Mouse (Mus musculus): Measurements from ENCODE around the gene Unc5c.

DNA sequence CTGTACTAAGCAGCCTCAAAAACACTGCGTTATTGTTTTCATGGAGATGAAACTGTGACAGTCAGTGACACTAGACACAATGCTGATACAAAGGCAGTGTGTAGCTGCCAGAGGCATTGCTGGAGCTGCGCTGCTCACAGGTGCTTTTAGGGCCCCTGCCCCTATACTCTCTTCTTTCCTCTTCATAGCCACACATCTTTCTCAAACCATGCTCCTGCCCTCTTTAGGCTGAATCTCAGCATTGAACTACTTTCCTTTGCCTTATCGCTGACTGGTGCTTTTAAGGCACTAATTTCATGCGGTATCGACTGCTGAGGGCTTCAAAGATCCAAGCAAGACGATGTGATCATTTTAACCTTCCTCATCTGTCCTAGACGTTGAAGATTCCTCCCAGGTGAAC is 2.5 kb upstream of the Unc5c start:
- TF ChIP-seq CTCF (IDR thresholded peaks at IDR 0.05; ENCODE audit: insufficient read depth, low read length) (no peak), POLR2A (IDR thresholded peaks at IDR 0.05; ENCODE audit: borderline replicate concordance, extremely low read depth, low read depth, low read length) (no peak)

All from lung, adult 2 months (tissue).